Mouse (Mus musculus) intestine, embryonic 15.5 days (tissue): Measurements from ENCODE around the gene Myo9b. TPM values are rescaled to one million over a fixed set of nuclear protein-coding genes. Genes with fewer than 3 reads are reported as not detected.

Source experiments
- ATAC-seq: fragments of 200-750 bp; cut with Nextera tagmentation; 2 replicates; pipeline ENCODE4 v1.8.0; 2017; ENCODE audit warnings: moderate TSS enrichment, moderate library complexity
- H3K27ac ChIP-seq: fragments of 300-500 bp; sonication (generic); 2 replicates; pipeline ENCODE4 v1.5.1; 2015; ENCODE audit warnings: mild to moderate bottlenecking, inconsistent platforms
- H3K27me3 ChIP-seq: fragments of 300-500 bp; sonication (generic); replicated peaks from 2 replicates; pipeline ENCODE4 v1.6.1; 2015; ENCODE audit warnings: inconsistent platforms
- H3K36me3 ChIP-seq: fragments of 300-500 bp; sonication (generic); 2 replicates; pipeline ENCODE4 v1.6.1; 2015; ENCODE audit warnings: inconsistent platforms
- H3K4me1 ChIP-seq: fragments of 300-500 bp; sonication (generic); replicated peaks from 2 replicates; pipeline ENCODE4 v1.6.1; 2015; ENCODE audit warnings: inconsistent platforms
- H3K4me2 ChIP-seq: fragments of 300-500 bp; sonication (generic); replicated peaks from 2 replicates; pipeline ENCODE4 v1.6.1; 2015; ENCODE audit warnings: mild to moderate bottlenecking, inconsistent platforms
- H3K4me3 ChIP-seq: fragments of 300-500 bp; sonication (generic); replicated peaks from 2 replicates; pipeline ENCODE4 v1.5.1; 2015; ENCODE audit warnings: inconsistent platforms
- H3K9ac ChIP-seq: fragments of 300-500 bp; sonication (generic); 2 replicates; pipeline ENCODE4 v1.6.1; 2015; ENCODE audit warnings: inconsistent platforms
- H3K9me3 ChIP-seq: fragments of 300-500 bp; sonication (generic); 2 replicates; pipeline ENCODE4 v1.6.1; 2016; ENCODE audit warnings: inconsistent platforms
- WGBS: fragments of 180-500 bp; shearing (Covaris S2); methylation state at CpG from one replicate; pipeline ENCODE4 v1.1.7; 2015; 5-methylcytosine and 5-hydroxymethylcytosine counted together
- polyA plus RNA-seq: library from polyadenylated mRNA; unstranded; fragments of >200 nt; fragmentation: Nextera tagmentation; extraction: Ambion mirVana; gene quantifications from 2 replicates; pipeline ENCODE4 v1.2.1, GENCODE M21; 2015

Myo9b gene
- polyA plus RNA-seq, 1 experiment from 2014 or later: 15.4 TPM

DNA sequence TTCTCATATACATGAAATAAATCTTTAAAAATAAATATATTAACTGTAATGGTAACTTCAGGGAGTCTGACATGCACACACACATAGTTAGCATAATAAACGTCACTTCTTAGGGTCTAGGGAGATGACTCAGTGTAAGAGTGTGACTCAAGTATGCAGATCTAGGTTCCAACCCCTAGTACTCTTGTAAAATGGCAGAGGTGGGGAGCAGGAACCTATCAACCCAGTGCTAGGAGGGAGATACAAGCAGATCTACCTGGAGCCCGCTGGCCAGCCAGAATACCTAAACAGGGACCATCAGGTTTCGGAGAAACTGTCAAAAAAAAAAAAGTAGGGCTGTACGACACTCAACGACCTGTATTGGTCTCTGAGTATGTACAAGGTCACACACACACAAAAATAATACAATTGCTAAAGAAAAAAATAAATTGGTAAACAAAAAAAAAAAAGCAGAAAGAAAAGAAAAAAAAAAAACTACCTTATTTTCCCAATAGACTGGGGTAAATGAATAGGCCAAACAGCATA is 98.3 kb downstream of the Myo9b start:
- Histone ChIP-seq H3K4me1 (peaks cover 20% of the 10 kb centered on the region), H3K27me3 (no peaks in the 10 kb centered on the region), H3K36me3 (peaks cover 14% of the 10 kb centered on the region), H3K4me3 (peak overlapping the region; percentile 65), H3K9ac (0 out of 2 replicates have a peak overlapping the region, but pooled peaks have one; percentile 24), H3K9me3 (no peaks in the 10 kb centered on the region), H3K4me2 (peak overlapping the region; percentile 55), H3K27ac (no peak overlapping the region; the same call in 1 of the 2 replicates)
- no peak for ATAC-seq
- 13% methylated on average over 5 of the region's 5 CpGs for WGBS

GRCm38 (mm10) chr8:71371236-71371848 is 98.8 kb downstream of the Myo9b start, which contains the start of gene Ocel1:
Ocel1 (plus strand) TSS chr8:71371298.
- Histone ChIP-seq H3K27me3 (no peaks in the 10 kb centered on the region), H3K36me3 (peaks cover 16% of the 10 kb centered on the region), H3K4me2 (peak within 1 kb of the TSS; percentile 55), H3K4me1 (peaks cover 24% of the 10 kb centered on the region), H3K4me3 (peak within 1 kb of the TSS; percentile 65), H3K9ac (peak within 1 kb of the TSS; percentile 60), H3K9me3 (no peaks in the 10 kb centered on the region), H3K27ac (peak within 1 kb of the TSS; percentile 81)
- ATAC-seq: peak; percentile 89
- WGBS: under 1% methylated on average over 68 of the region's 68 CpGs

GRCm38 (mm10) chr8:71372427-71372826 is 99.9 kb downstream of the Myo9b start:
- Histone ChIP-seq H3K9ac (no peak overlapping the region), H3K4me1 (peaks cover 31% of the 10 kb centered on the region), H3K27ac (no peak overlapping the region), H3K36me3 (peaks cover 25% of the 10 kb centered on the region), H3K9me3 (no peaks in the 10 kb centered on the region), H3K4me3 (no peak overlapping the region), H3K4me2 (no peak overlapping the region), H3K27me3 (no peaks in the 10 kb centered on the region)
- 82% methylated on average over 12 of the region's 12 CpGs for WGBS
- no peak for ATAC-seq

- no peaks in the 10 kb centered on the region for H3K27me3 ChIP-seq
- no peaks in the 10 kb centered on the region for H3K9me3 ChIP-seq
- no peak overlapping the region for H3K9ac ChIP-seq
- WGBS: 90% methylated on average over 3 of the region's 3 CpGs
- H3K4me1 ChIP-seq: peaks cover 28% of the 10 kb centered on the region
- H3K27ac ChIP-seq: no peak overlapping the region
- H3K4me3 ChIP-seq: no peak overlapping the region
- ATAC-seq: no peak
- no peak overlapping the region for H3K4me2 ChIP-seq
- H3K36me3 ChIP-seq: peaks cover 30% of the 10 kb centered on the region
Observed at GRCm38 (mm10) chr8:71373000-71373399, 100.5 kb downstream of the Myo9b start.

DNA sequence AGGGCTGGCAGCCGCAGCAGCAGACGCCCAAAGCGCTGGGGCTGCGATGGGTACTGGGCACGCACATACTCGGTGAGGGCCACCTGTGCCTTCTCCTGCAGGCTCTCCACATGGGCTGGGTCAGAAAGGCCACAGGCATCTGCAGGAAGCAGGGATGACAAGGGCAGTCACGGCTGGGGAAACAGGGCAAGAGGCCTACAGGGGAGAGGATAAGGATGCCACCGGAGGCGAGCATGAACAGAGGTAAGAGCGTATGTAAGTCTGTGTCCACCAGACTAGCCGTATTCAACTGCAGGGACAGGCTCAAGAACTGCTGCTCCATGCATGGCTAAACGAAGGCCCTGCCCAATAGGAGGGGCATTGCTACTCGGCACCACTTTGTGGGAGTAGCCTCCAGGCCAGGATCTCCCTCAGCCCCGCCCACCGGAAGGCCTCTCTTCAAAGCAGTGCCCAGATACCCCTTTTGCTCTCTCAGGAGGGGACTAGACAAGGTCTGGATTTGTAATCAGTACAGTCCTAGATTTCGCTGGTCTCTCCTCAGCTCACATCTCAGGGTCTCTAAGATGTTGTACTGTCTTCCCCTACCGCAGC is 102.2 kb downstream of the Myo9b start:
- Histone ChIP-seq H3K4me1 (peaks cover 42% of the 10 kb centered on the region), H3K27ac (peak overlapping the region; percentile 64; the same call in 1 of the 2 replicates)

GRCm38 (mm10) chr8:71375581-71376422 is 103.3 kb downstream of the Myo9b start:
- Histone ChIP-seq H3K36me3 (peaks cover 25% of the 10 kb centered on the region), H3K4me3 (peak overlapping the region; percentile 20), H3K9ac (peak overlapping the region; percentile 27), H3K9me3 (no peaks in the 10 kb centered on the region), H3K27me3 (no peaks in the 10 kb centered on the region), H3K27ac (peak overlapping the region; percentile 64), H3K4me2 (peak overlapping the region; percentile 61), H3K4me1 (peaks cover 45% of the 10 kb centered on the region)
- 14% methylated on average over 74 of the region's 74 CpGs for WGBS
- ATAC-seq: peak; percentile 52

More for the DNA sequence above, 102.2 kb downstream of the Myo9b start:
- Histone ChIP-seq H3K9me3 (no peaks in the 10 kb centered on the region), H3K4me3 (no peak overlapping the region), H3K36me3 (peaks cover 25% of the 10 kb centered on the region), H3K9ac (no peak overlapping the region), H3K27me3 (no peaks in the 10 kb centered on the region), H3K4me2 (no peak overlapping the region)
- 82% methylated on average over 17 of the region's 17 CpGs for WGBS
- ATAC-seq: no peak

- peak overlapping the region; percentile 20; the same call in 1 of the 2 replicates for H3K4me3 ChIP-seq
- peaks cover 25% of the 10 kb centered on the region for H3K36me3 ChIP-seq
- no peaks in the 10 kb centered on the region for H3K27me3 ChIP-seq
- H3K4me1 ChIP-seq: peaks cover 44% of the 10 kb centered on the region
- H3K9ac ChIP-seq: peak overlapping the region; percentile 27; the same call in 1 of the 2 replicates
- no peak for ATAC-seq
- WGBS: 58% methylated on average over 8 of the region's 8 CpGs
- no peaks in the 10 kb centered on the region for H3K9me3 ChIP-seq
- peak overlapping the region; percentile 61 for H3K4me2 ChIP-seq
- H3K27ac ChIP-seq: peak overlapping the region; percentile 64; the same call in 1 of the 2 replicates
Observed at GRCm38 (mm10) chr8:71376423-71377030, 104.0 kb downstream of the Myo9b start.

GRCm38 (mm10) chr8:71379008-71379407 is 106.5 kb downstream of the Myo9b start:
- Histone ChIP-seq H3K27me3 (no peaks in the 10 kb centered on the region), H3K9ac (peak overlapping the region; percentile 92), H3K36me3 (peaks cover 25% of the 10 kb centered on the region), H3K4me2 (peak overlapping the region; percentile 90), H3K4me3 (peak overlapping the region; percentile 88), H3K27ac (0 out of 2 replicates have a peak overlapping the region, but pooled peaks have one; percentile 4), H3K9me3 (no peaks in the 10 kb centered on the region), H3K4me1 (peaks cover 60% of the 10 kb centered on the region)
- whole genome bisulfite sequencing: 73% methylated on average over 4 of the region's 4 CpGs
- ATAC-seq: no peak

DNA sequence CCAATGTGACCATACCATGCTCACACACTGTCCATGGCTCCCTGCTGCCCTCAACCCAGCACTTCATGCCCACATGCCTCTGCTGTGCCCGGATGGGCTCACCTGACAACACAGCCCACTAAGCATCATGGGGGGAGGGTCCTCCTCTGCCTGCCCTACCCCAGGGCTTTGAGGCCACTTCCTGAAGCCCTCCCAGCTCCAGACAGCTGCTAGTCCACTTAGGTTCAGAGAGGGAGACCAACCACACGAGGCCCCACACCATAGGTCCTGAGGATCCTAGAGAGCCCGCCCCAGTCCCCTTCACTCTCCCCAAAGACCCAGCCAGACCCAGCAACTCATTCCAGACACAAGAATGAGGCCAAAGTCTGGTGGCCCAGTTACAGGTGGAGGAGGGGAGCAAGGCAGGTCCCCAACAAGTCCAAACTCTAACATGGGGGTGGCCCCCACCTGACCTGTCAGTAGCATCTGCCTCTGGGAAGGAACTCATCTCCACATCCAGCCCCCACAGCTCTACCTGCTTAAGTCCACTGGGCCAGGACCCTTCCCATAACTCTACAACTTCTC is 107.1 kb downstream of the Myo9b start:
- Histone ChIP-seq H3K27me3 (no peaks in the 10 kb centered on the region), H3K9ac (peak overlapping the region; percentile 92), H3K27ac (0 out of 2 replicates have a peak overlapping the region, but pooled peaks have one; percentile 4), H3K36me3 (peaks cover 21% of the 10 kb centered on the region), H3K4me3 (peak overlapping the region; percentile 88), H3K4me1 (peaks cover 61% of the 10 kb centered on the region), H3K9me3 (no peaks in the 10 kb centered on the region), H3K4me2 (peak overlapping the region; percentile 90)
- no peak for ATAC-seq
- 38% methylated on average over 3 of the region's 3 CpGs for WGBS

GRCm38 (mm10) chr8:71380178-71381171 is 108.0 kb downstream of the Myo9b start:
- Histone ChIP-seq H3K36me3 (peaks cover 15% of the 10 kb centered on the region), H3K9me3 (no peaks in the 10 kb centered on the region), H3K9ac (peak overlapping the region; percentile 92), H3K4me1 (peaks cover 56% of the 10 kb centered on the region), H3K27ac (peak overlapping the region; percentile 94), H3K27me3 (no peaks in the 10 kb centered on the region), H3K4me3 (peak overlapping the region; percentile 88), H3K4me2 (peak overlapping the region; percentile 90)
- under 1% methylated on average over 70 of the region's 72 CpGs for WGBS
- no peak for ATAC-seq
